Mouse (Mus musculus) layer of hippocampus, adult 18-20 months (tissue): Measurements from ENCODE around the gene Sgsh. TPM values are rescaled to one million over a fixed set of nuclear protein-coding genes. Genes with fewer than 3 reads are reported as not detected.
"Not testable (repeated sequence)": the region's sequence is repeated elsewhere in the genome, so short reads cannot be mapped to it uniquely, and the experiment has no call there.

Experiments used
- DNase-seq, 2 experiments: peaks; one replicate each; pipeline ENCODE4 v3.0.0; 2022; ENCODE audit warnings: low spot score in 2 of 2
- long read RNA-seq: library from polyadenylated mRNA; stranded (forward); transcript quantifications from one replicate; pipeline ENCODE4 v2.0.0, GENCODE M21; 2021
- total RNA-seq, 2 experiments: library from RNA; stranded (reverse); gene quantifications; 2 replicates each; pipeline ENCODE4 v1.2.3; 2021

Sgsh gene
- 1 to 10 TPM; 5.2 to 6.1 TPM for total RNA-seq
- long read RNA-seq, full-length matches to known transcripts, result 3 of 11 reads
- long read RNA-seq, partial matches to known transcripts, result 0 of 11 reads
- long read RNA-seq, other reads (novel, unspliced or antisense), result 8 of 11 reads

- peak; percentile 57 to 77 for DNase-seq
Observed at GRCm38 (mm10) chr11:119355443-119356385, at the start of gene Sgsh, which contains the start of gene Slc26a11. TSS of gene Sgsh (minus strand) at chr11:119355536. TSS of gene Slc26a11 (plus strand) at chr11:119355557.

GRCm38 (mm10) chr11:119404627-119405026, 49.3 kb upstream of the Sgsh start:
- DNase-seq, result no peak

- DNase-seq, result no peak
Observed at GRCm38 (mm10) chr11:119402501-119403160, 47.3 kb upstream of the Sgsh start.

DNA sequence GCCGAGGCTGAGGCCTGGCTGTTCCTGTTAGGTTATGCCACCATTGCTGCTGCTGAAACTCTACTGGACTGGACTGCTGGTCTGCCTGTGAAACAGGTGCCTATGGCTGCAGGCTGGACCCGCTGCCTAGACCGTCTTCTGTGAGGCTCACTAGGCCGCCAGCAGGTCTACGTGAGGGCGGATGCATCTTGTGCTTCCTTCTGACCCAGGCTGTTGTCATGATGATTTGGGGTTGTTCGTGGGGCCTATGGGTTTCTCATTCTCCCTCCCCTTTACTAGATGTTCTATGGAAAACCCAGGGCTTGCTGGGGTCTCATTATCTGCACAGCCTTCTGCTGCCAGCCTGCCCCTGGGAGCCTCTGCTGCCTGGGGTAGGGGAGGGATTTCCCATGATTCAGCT, 41.1 kb upstream of the Sgsh start:
- no peak for DNase-seq

GRCm38 (mm10) chr11:119395931-119396330, 40.6 kb upstream of the Sgsh start:
- no peak for DNase-seq

- DNase-seq, result no peak
Observed at GRCm38 (mm10) chr11:119395394-119395793, 40.1 kb upstream of the Sgsh start.

DNA sequence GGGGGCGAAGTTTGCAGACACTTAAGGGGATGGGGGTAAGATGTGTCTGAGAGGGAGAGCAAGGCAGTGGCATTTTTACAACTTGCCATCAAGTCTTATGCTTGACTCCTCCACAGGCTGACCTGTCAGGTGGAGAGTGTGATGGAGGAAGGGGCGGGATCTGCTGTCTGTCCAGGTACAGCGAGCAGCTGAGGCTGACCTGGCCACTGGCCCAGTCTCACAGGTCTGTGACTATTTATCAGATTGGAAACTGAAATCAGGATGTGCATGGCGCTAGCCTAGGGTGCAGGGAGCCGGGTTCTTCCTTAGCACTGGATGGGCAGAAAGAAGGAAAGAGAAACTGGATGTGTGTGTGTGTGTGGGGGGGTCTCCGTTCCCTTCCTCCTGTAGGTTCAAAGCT, 38.9 kb upstream of the Sgsh start:
- DNase-seq, result no peak

GRCm38 (mm10) chr11:119393483-119393804, 38.1 kb upstream of the Sgsh start:
- no peak for DNase-seq

DNA sequence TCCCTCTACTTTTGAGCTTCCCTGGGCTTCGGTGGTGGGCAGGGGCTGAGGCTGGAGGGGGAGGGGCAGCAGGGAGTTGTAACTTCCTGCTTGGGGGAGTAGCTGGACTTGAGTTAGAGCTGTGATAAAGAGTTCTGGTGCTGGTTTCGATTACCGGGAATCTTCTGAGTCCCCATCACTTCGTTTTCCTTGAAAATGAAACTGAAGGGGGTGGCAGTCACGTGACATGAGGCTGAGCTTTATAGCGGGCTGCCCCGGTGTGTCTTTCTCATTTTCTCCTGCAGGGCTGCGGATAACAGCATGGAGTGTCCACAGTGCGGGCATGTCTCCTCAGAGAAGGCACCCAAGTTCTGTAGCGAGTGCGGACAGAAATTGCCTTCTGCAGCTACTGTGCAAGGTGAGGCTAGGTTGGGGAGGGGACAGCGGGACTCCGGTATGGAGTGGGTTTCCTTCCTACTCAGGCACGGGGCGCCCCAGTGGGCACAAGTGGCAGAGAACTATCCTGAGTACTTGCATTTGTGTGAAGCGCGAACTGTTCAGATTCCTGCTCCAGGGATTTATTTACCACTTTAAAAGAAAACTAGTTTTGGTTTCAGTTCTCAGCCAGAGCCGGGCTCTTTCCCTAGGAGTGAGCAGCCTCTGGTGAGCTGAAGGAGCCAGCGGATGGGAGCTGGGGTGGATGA, 37.6 kb upstream of the Sgsh start, which contains the start of gene Rnf213:
Gene Rnf213 (plus strand): TSS at position 301 of the 683 bp plus-strand sequence.
- peak in 1 of 2 experiments; percentile 12 for DNase-seq

GRCm38 (mm10) chr11:119392001-119392614, 36.8 kb upstream of the Sgsh start:
- DNase-seq, result no peak

GRCm38 (mm10) chr11:119391386-119392000, 36.2 kb upstream of the Sgsh start:
- DNase-seq, result no peak

DNA sequence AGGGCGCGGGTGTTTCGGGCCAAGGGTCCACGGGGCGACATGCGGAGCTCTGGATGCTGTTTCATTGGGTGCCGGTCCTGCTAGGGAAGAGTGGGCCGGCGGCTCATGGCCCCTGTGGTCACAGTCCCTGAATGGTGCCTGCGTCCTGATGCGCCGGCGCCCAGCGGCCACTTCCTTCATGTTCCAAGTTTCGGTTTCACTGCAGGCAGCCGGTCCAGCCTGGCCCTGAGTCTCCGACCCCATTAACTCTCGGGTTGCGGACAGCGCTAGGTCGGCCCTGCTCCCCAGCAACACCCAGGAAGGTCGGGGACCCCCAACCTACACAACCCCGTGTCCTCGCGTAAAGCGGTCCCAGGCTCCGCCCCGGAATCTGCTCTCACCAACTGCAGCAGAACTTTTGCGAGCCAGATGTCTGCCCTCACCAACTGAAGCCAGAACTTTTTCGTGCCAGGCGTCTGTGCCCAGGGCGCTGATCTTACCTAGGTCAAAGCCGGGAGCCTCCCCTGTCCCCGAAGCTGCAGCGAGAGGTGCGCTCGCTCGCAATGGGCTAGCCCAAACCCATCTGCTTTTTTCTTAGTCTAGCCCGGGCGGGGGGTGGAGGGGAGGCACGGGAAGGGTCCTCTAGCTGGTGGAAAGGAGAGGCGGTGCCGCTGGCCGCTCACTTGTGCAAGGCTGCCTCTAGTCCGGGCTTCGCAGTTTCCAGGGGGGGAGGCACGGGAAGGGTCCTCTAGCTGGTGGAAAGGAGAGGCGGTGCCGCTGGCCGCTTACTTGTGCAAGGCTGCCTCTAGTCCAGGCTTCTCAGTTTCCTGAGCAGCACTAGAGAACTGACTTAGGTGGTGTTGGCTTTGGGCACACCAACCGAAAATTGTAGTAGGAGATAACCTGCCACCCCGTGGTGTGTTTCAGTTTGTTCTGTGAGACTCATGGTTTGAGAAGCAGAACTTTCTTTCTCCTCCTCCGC, 35.2 kb upstream of the Sgsh start:
- peak; percentile 6 to 42 for DNase-seq

GRCm38 (mm10) chr11:119389851-119390270, 34.5 kb upstream of the Sgsh start:
- DNase-seq, result peak; percentile 19 to 45

DNA sequence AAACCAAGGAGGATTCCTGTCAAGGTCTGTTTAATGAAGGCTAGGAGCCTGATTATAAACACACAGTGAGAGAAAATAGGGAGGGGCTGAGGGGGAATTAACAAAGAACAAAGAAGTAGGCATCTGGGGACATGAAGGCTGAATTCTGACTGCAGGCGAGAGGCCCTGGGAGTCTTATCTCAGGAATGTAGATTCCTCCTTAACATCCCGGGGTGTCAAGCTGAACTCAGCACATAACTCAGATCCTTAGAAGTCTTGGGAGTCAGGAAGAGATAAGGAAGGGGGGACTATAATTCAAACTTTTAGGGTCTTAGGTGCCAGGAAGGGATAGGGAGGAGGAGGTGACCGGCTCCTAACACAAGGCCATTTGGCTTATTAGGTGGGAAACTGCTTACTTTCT, 31.9 kb upstream of the Sgsh start:
- not testable (repeated sequence) for DNase-seq

DNA sequence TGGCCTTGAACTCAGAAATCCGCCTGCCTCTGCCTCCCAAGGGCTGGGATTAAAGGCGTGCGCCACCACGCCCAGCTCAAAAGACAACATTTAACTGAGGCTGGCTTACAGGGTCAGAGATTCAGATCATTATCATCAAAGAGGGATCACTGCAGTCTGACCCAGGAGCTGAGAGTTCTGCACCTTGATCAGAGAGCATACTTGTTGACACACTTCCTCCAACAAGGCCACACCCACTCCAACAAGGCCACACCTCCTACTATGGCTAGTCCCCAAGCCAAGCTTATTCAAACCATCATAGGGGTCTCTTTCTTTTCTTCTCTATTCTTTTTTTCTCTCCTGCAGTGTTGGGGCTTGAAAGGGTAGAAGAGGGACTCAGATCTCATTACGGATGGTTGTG, 31.0 kb upstream of the Sgsh start:
- DNase-seq, result no peak

DNA sequence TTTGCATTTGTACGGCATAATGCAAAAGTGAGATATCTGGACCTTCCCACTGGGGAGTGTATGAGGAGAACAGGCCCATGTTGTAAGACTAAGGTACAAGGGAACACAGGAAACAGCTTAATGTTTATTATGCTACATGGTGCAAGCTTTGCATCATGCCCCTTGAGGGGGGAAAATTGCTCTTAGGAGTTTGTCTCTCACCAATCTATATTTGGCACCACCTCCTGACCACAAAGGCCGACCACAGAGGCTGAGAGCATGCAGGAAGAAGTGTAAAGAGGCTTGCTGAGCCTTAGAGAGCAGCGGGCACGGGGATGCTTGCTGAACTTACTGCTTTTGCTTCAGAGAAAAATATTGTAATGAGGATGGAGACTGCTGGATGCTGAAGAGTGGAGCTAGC, 29.6 kb upstream of the Sgsh start:
- no peak for DNase-seq

- DNase-seq, result no peak
Observed at GRCm38 (mm10) chr11:119382338-119382850, 27.1 kb upstream of the Sgsh start.

- no peak for DNase-seq
Observed at GRCm38 (mm10) chr11:119381631-119382337, 26.4 kb upstream of the Sgsh start.
